Mouse (Mus musculus) ES-Bruce4 (cell line): ENCODE results near the gene Col5a1.

Source experiments
- EP300 ChIP-seq: IDR thresholded peaks from 2 replicates; pipeline ENCODE4 v1.6.1; 2011; ENCODE audit warnings: low read depth, low read length; ENCODE audit not compliant: insufficient read depth
- POLR2A ChIP-seq: IDR thresholded peaks from one replicate; pipeline ENCODE4 v1.8.1; 2011; ENCODE audit warnings: low read length; ENCODE audit not compliant: insufficient read depth

GRCm38 (mm10) chr2:27910501-27910900 lies 24.3 kb downstream of the Col5a1 start:
- TF ChIP-seq POLR2A, result no peak
- no peak for TF ChIP-seq EP300
